Mouse (Mus musculus): ENCODE data around the gene Tmprss7. TPM values are rescaled to one million over a fixed set of nuclear protein-coding genes. Genes with fewer than 3 reads are reported as not detected.

Gene Tmprss7
- 0.24 TPM for total RNA-seq (2023)

GRCm38 (mm10) chr16:45693558-45693957 lies at the start of gene Tmprss7:
TSS of gene Tmprss7 (minus strand) at chr16:45693658.

GRCm38 (mm10) chr16:45742615-45743476 lies 49.4 kb upstream of the Tmprss7 start, which contains the start of gene Abhd10:
TSS of gene Abhd10 (minus strand) at chr16:45742955.

DNA sequence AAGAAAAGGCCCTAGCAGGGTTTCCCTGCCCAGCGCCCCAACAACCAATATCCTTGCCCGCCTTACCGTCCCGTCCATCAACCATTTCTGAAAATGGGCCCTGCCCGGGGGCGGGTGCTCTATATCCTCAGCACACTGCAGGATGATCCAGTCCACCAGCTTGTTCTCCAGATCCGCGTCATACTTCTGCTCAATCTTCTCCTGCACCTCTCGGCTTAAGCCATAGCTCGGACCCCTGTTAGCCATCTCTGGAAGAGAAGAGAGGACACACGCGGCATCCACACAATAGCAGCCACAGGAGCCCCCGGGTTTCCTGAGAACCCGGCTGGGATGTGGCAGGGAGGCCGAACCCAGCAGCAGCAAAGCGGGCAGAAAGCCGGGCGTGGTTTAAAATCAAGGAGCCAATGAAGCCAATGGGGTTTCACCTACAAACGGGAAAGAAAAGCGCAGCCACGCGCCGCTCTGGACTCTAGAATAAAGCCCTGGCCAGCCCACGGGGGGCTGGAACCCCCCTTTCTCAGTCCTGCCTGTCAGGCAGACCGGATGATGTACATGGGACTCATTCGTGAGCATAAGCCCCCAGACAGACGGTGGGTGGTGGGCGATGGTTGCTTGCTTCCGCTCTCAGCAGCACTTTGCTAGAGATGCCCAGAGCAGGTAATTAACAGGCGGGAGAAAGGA lies 30.7 kb upstream of the Tmprss7 start, which contains the start of gene Tagln3:
Gene Tagln3 (minus strand): TSS at position 548 of the 681 bp plus-strand sequence.

DNA sequence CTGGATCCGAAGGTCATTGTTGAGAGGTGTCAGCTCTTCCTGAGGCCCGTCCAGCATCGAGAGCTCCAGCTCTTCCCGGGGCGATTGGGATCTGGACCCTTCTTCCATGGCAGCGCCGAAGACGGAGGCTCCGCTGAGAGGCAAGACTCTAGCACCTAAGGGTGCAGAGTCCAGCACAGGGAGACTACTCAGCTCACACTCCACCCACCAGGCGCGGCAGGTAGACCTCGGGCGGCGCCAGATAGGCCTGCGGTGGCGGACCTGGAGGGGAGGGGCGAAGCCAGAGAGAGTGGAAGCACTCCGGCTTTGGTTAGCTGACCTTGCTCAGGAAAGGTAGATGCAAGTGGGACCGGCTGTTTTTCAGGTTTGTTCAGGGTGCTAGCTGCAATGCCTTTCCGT lies 39.5 kb downstream of the Tmprss7 start, which contains the start of gene BC016579:
Gene BC016579 (minus strand): TSS at position 135 of the 399 bp plus-strand sequence.

DNA sequence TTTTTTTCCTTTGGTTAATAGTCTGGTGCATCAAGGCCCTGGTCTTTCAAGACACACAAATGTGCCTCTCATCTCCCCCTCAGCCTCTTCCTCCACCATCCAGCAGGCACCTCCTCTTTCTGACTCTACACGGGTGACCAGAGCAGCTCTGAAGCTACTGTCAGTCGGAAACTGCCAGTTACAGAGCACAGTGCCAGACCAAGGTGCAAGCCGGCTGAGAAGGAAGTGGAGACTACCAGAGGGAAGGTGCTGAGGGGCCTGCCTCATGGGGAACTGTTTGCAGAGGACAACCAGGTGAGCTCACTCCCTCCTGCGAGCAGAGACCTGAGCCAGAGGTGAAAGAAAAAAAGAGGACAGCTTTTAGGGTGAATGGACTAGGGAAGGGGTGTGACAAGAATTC lies 83.2 kb downstream of the Tmprss7 start, which contains the start of gene Gcsam:
Gene Gcsam (plus strand): TSS at position 114 of the 400 bp plus-strand sequence.

Other genes with a start within 250 kb of the Tmprss7 start
- not detected for gene Gm609, start 200.7 kb downstream of the Tmprss7 start, total RNA-seq (2023)
- gene Gm17783, start 161.6 kb downstream of the Tmprss7 start, total RNA-seq (2023): not detected
- gene Slc9c1, start 158.3 kb downstream of the Tmprss7 start, total RNA-seq (2023): not detected
- gene Gcsam, start 83.3 kb downstream of the Tmprss7 start, total RNA-seq (2023): 0.33 TPM
- not detected for gene BC016579, start 39.6 kb downstream of the Tmprss7 start, total RNA-seq (2023)
- not detected for gene Tagln3, start 30.9 kb upstream of the Tmprss7 start, total RNA-seq (2023)
- 44.4 TPM for gene Abhd10, start 49.3 kb upstream of the Tmprss7 start, total RNA-seq (2023)

Data from CD4-positive naive resting alpha-beta T cell, adult 57 days (primary cell).